Mouse (Mus musculus) liver, adult 2 months (tissue): ENCODE measurements around the gene Nphp1. TPM values are rescaled to one million over a fixed set of nuclear protein-coding genes. Genes with fewer than 3 reads are reported as not detected.
A peak's percentile ranks its signal among the peaks of the same experiment; 100 is the strongest.

Source experiments
- DNase-seq: peaks from one replicate; pipeline ENCODE4 v3.0.0-alpha.2; 2011; ENCODE audit warnings: low read depth, low spot score; ENCODE audit errors: extremely low read depth
- H3K27ac ChIP-seq: fragments of 200-500 bp; replicated peaks from 2 replicates; pipeline ENCODE4 v1.5.1; 2012; ENCODE audit warnings: low read depth, mild to moderate bottlenecking, control low read depth, inconsistent platforms, low read length; ENCODE audit not compliant: insufficient read depth
- H3K27me3 ChIP-seq: fragments of 200-500 bp; 2 replicates; pipeline ENCODE4 v1.6.1; 2012; ENCODE audit warnings: mild to moderate bottlenecking, moderate library complexity, low read length, inconsistent platforms; ENCODE audit not compliant: control insufficient read depth, insufficient read depth
- H3K36me3 ChIP-seq: fragments of 200-500 bp; 2 replicates; pipeline ENCODE4 v1.6.1; 2012; ENCODE audit warnings: low read length, inconsistent platforms; ENCODE audit not compliant: control insufficient read depth, insufficient read depth
- H3K4me1 ChIP-seq: fragments of 200-500 bp; 2 replicates; pipeline ENCODE4 v1.6.1; 2011; ENCODE audit warnings: low read length; ENCODE audit not compliant: control insufficient read depth, insufficient read depth
- H3K4me3 ChIP-seq: fragments of 200-500 bp; 2 replicates; pipeline ENCODE4 v1.5.1; 2011; ENCODE audit warnings: low read depth, mild to moderate bottlenecking, control low read depth, low read length, moderate library complexity; ENCODE audit not compliant: insufficient read depth
- H3K79me2 ChIP-seq: fragments of 200-500 bp; 2 replicates; pipeline ENCODE4 v1.6.1; 2012; ENCODE audit warnings: inconsistent platforms, mild to moderate bottlenecking, low read length, moderate library complexity; ENCODE audit not compliant: control insufficient read depth, insufficient read depth
- H3K9ac ChIP-seq: fragments of 200-500 bp; 2 replicates; pipeline ENCODE4 v1.6.1; 2012; ENCODE audit warnings: low read depth, mild to moderate bottlenecking, control low read depth, inconsistent platforms, low read length
- CTCF ChIP-seq: fragments of 200-500 bp; IDR thresholded peaks from 2 replicates; pipeline ENCODE4 v1.5.1; 2011; ENCODE audit warnings: low read depth, low read length, control low read depth
- POLR2A ChIP-seq: fragments of 200-500 bp; IDR thresholded peaks from 2 replicates; pipeline ENCODE4 v1.6.1; 2011; ENCODE audit warnings: low read length, control low read depth; ENCODE audit not compliant: insufficient read depth; ENCODE audit errors: extremely low read depth
- WGBS: fragments of 180-500 bp; shearing (Covaris S2); methylation state at CpG from one replicate; pipeline ENCODE4 v1.1.7; 2018; 5-methylcytosine and 5-hydroxymethylcytosine counted together
- polyA plus RNA-seq: library from polyadenylated mRNA; depleted of rRNA; stranded (reverse); fragments of >200 nt; gene quantifications from 2 replicates; pipeline ENCODE4 v1.2.3, GENCODE M21; 2012; rRNA removed
- total RNA-seq: library from RNA; depleted of rRNA; stranded (reverse); fragments of >200 nt; gene quantifications from 2 replicates; pipeline ENCODE4 v1.2.3, GENCODE M21; 2014; rRNA removed

Gene Nphp1
- total and polyA plus RNA-seq, 2 experiments: 1.6 to 4.7 TPM

GRCm38 (mm10) chr2:127722176-127722892 lies 66.4 kb downstream of the Nphp1 start:
- H3K4me1 ChIP-seq: no peaks in the 10 kb centered on the region
- no peaks in the 10 kb centered on the region for H3K79me2 ChIP-seq
- H3K27me3 ChIP-seq: no peaks in the 10 kb centered on the region
- no peaks in the 10 kb centered on the region for H3K36me3 ChIP-seq
- no peak for TF ChIP-seq CTCF
- TF ChIP-seq POLR2A: no peak
- H3K27ac ChIP-seq: no peak overlapping the region
- DNase-seq: peak; percentile 34
- no peak overlapping the region for H3K4me3 ChIP-seq
- H3K9ac ChIP-seq: no peak overlapping the region
- WGBS: 53% methylated on average over 7 of the region's 7 CpGs

GRCm38 (mm10) chr2:127718839-127719468 lies 69.7 kb downstream of the Nphp1 start:
- H3K9ac ChIP-seq: no peak overlapping the region
- H3K27ac ChIP-seq: no peak overlapping the region
- no peak overlapping the region for H3K4me3 ChIP-seq
- WGBS: 70% methylated on average over 8 of the region's 8 CpGs
- H3K79me2 ChIP-seq: no peaks in the 10 kb centered on the region
- H3K27me3 ChIP-seq: no peaks in the 10 kb centered on the region
- no peaks in the 10 kb centered on the region for H3K36me3 ChIP-seq
- TF ChIP-seq POLR2A (no peak), CTCF (no peak)
- H3K4me1 ChIP-seq: no peaks in the 10 kb centered on the region
- DNase-seq: no peak

- Histone ChIP-seq H3K4me3 (no peak overlapping the region), H3K79me2 (no peaks in the 10 kb centered on the region), H3K27me3 (no peaks in the 10 kb centered on the region), H3K36me3 (no peaks in the 10 kb centered on the region), H3K9ac (no peak overlapping the region), H3K4me1 (no peaks in the 10 kb centered on the region), H3K27ac (no peak overlapping the region)
- DNase-seq: no peak
- no peak for TF ChIP-seq POLR2A
- TF ChIP-seq CTCF: no peak
- WGBS: 81% methylated on average over 3 of the region's 3 CpGs
These were observed 74.0 kb downstream of the Nphp1 start for GRCm38 (mm10) chr2:127714726-127715125.

- Histone ChIP-seq H3K27me3 (no peaks in the 10 kb centered on the region), H3K27ac (no peak overlapping the region), H3K36me3 (no peaks in the 10 kb centered on the region), H3K4me3 (no peak overlapping the region), H3K9ac (no peak overlapping the region), H3K79me2 (no peaks in the 10 kb centered on the region), H3K4me1 (no peaks in the 10 kb centered on the region)
- 87% methylated on average over 3 of the region's 3 CpGs for WGBS
- TF ChIP-seq CTCF: no peak
- no peak for TF ChIP-seq POLR2A
- no peak for DNase-seq
These were observed 79.9 kb downstream of the Nphp1 start for GRCm38 (mm10) chr2:127708792-127709191.

- Histone ChIP-seq H3K4me1 (no peaks in the 10 kb centered on the region), H3K4me3 (no peak overlapping the region), H3K36me3 (no peaks in the 10 kb centered on the region), H3K27ac (no peak overlapping the region), H3K27me3 (no peaks in the 10 kb centered on the region), H3K79me2 (no peaks in the 10 kb centered on the region), H3K9ac (no peak overlapping the region)
- no peak for TF ChIP-seq POLR2A
- TF ChIP-seq CTCF: no peak
- WGBS: 86% methylated on average over 3 of the region's 3 CpGs
- no peak for DNase-seq
These were observed 80.6 kb downstream of the Nphp1 start for GRCm38 (mm10) chr2:127708060-127708459.

GRCm38 (mm10) chr2:127705267-127705666 lies 83.4 kb downstream of the Nphp1 start:
- H3K79me2 ChIP-seq: no peaks in the 10 kb centered on the region
- no peak for DNase-seq
- H3K36me3 ChIP-seq: no peaks in the 10 kb centered on the region
- 87% methylated on average over 6 of the region's 6 CpGs for WGBS
- H3K4me1 ChIP-seq: no peaks in the 10 kb centered on the region
- no peak overlapping the region for H3K4me3 ChIP-seq
- H3K9ac ChIP-seq: no peak overlapping the region
- TF ChIP-seq CTCF: no peak
- TF ChIP-seq POLR2A: no peak
- H3K27ac ChIP-seq: no peak overlapping the region
- no peaks in the 10 kb centered on the region for H3K27me3 ChIP-seq

Other genes starting within 250 kb of the Nphp1 start
- 0.07 TPM in 1 of 2 replicates, not detected in the other for gene Prom2, start 247.4 kb downstream of the Nphp1 start, total RNA-seq
- gene Prom2, start 247.4 kb downstream of the Nphp1 start, polyA plus RNA-seq: 5.9 TPM in 1 of 2 replicates, not detected in the other
- gene Zfp661, start 201.8 kb downstream of the Nphp1 start, total RNA-seq: 2.9 and 3.1 TPM in 2 replicates
- 2.3 TPM in 2 replicates for gene Zfp661, start 201.8 kb downstream of the Nphp1 start, polyA plus RNA-seq
- 53.2 and 59.9 TPM in 2 replicates for gene Mrps5, start 201.7 kb downstream of the Nphp1 start, total RNA-seq
- 47.1 and 59.8 TPM in 2 replicates for gene Mrps5, start 201.7 kb downstream of the Nphp1 start, polyA plus RNA-seq
- 0.34 and 0.65 TPM in 2 replicates for gene Mal, start 132.2 kb downstream of the Nphp1 start, total RNA-seq
- 0.05 and 0.15 TPM in 2 replicates for gene Mal, start 132.2 kb downstream of the Nphp1 start, polyA plus RNA-seq
- not detected in 2 replicates for gene Mall, start 59.0 kb downstream of the Nphp1 start, total RNA-seq
- 0.06 and 0.17 TPM in 2 replicates for gene Mall, start 59.0 kb downstream of the Nphp1 start, polyA plus RNA-seq
- 36.0 and 47.6 TPM in 2 replicates for gene Mtln, start 3.6 kb upstream of the Nphp1 start, total RNA-seq
- gene Mtln, start 3.6 kb upstream of the Nphp1 start, polyA plus RNA-seq: 29.9 and 30.7 TPM in 2 replicates
- 0.18 and 0.47 TPM in 2 replicates for gene Bub1, start 43.0 kb upstream of the Nphp1 start, total RNA-seq
- 0.06 TPM in 2 replicates for gene Bub1, start 43.0 kb upstream of the Nphp1 start, polyA plus RNA-seq
- not detected in 2 replicates for gene Acoxl, start 50.0 kb upstream of the Nphp1 start, total RNA-seq
- gene Acoxl, start 50.0 kb upstream of the Nphp1 start, polyA plus RNA-seq: 0.04 TPM in 1 of 2 replicates, not detected in the other